Mouse (Mus musculus) kidney, adult 2 months (tissue): Measurements from ENCODE around the gene Grm1.

Experiments
- CTCF ChIP-seq: fragments of 200-500 bp; conservative IDR thresholded peaks from 2 replicates; pipeline ENCODE4 v1.5.1; 2011; ENCODE audit warnings: low read depth, mild to moderate bottlenecking, control low read depth, low read length, moderate library complexity, mixed read lengths; ENCODE audit not compliant: insufficient read depth, insufficient read length
- POLR2A ChIP-seq: fragments of 200-500 bp; IDR thresholded peaks from one replicate; pipeline ENCODE4 v1.6.1; 2011; ENCODE audit warnings: low read depth, low read length, control low read depth

- TF ChIP-seq POLR2A (no peak), CTCF (no peak)
These were observed 341.4 kb downstream of the Grm1 start for GRCm38 (mm10) chr10:10740729-10741128.
